Mouse (Mus musculus) heart, embryonic 14.5 days (tissue): ENCODE data around the gene Ltbp3. TPM values are rescaled to one million over a fixed set of nuclear protein-coding genes. Genes with fewer than 3 reads are reported as not detected.

Experiments
- ATAC-seq: fragments of 200-750 bp; cut with Nextera tagmentation; 2 replicates; pipeline ENCODE4 v1.8.0; 2017; ENCODE audit warnings: low read depth, moderate TSS enrichment; ENCODE audit not compliant: insufficient number of reproducible peaks, insufficient read depth, low FRiP score
- H3K27ac ChIP-seq, 2 experiments: fragments of 200-500 bp in 1 of 2; fragments of 300-500 bp in 1 of 2; sonication (generic) in 1 of 2; replicated peaks in 1 of 2; 2 replicates each; pipeline ENCODE4 v1.5.1; 2012 to 2014; ENCODE audit warnings: low read depth in 2 of 2, low read length in 2 of 2, control low read depth in 1 of 2, mild to moderate bottlenecking in 1 of 2, mixed read lengths in 1 of 2; ENCODE audit not compliant: control insufficient read depth in 1 of 2, insufficient read depth in 1 of 2
- H3K27me3 ChIP-seq: fragments of 300-500 bp; sonication (generic); 2 replicates; pipeline ENCODE4 v1.6.1; 2014; ENCODE audit warnings: mild to moderate bottlenecking, low read length, control low read depth; ENCODE audit not compliant: control insufficient read depth, insufficient read depth
- H3K36me3 ChIP-seq: fragments of 300-500 bp; sonication (generic); 2 replicates; pipeline ENCODE4 v1.6.1; 2014; ENCODE audit warnings: mild to moderate bottlenecking, control low read depth, low read length, mixed read lengths; ENCODE audit not compliant: control insufficient read depth, insufficient read depth
- H3K4me1 ChIP-seq, 2 experiments: fragments of 200-500 bp in 1 of 2; fragments of 300-500 bp in 1 of 2; sonication (generic) in 1 of 2; 2 replicates each; pipeline ENCODE4 v1.6.1; 2012 to 2014; ENCODE audit warnings: low read length in 2 of 2, control low read depth in 1 of 2, mixed read lengths in 1 of 2; ENCODE audit not compliant: control insufficient read depth in 2 of 2, insufficient read depth in 2 of 2
- H3K4me2 ChIP-seq: fragments of 300-500 bp; sonication (generic); 2 replicates; pipeline ENCODE4 v1.6.1; 2014; ENCODE audit warnings: mild to moderate bottlenecking, low read length
- H3K4me3 ChIP-seq, 2 experiments: fragments of 200-500 bp in 1 of 2; fragments of 300-500 bp in 1 of 2; sonication (generic) in 1 of 2; 2 replicates each; pipeline ENCODE4 v1.5.1; 2012 to 2014; ENCODE audit warnings: low read length in 2 of 2, mild to moderate bottlenecking in 2 of 2, control low read depth in 1 of 2, low read depth in 1 of 2, moderate library complexity in 1 of 2; ENCODE audit not compliant: control insufficient read depth in 1 of 2, insufficient read depth in 1 of 2
- H3K9ac ChIP-seq: fragments of 300-500 bp; sonication (generic); 2 replicates; pipeline ENCODE4 v1.6.1; 2014; ENCODE audit warnings: mild to moderate bottlenecking, low read length
- H3K9me3 ChIP-seq: fragments of 300-500 bp; sonication (generic); 2 replicates; pipeline ENCODE4 v1.6.1; 2016; ENCODE audit warnings: low read length, control low read depth; ENCODE audit not compliant: control insufficient read depth
- WGBS: fragments of 180-500 bp; shearing (Covaris S2); extraction: QIAGEN DNeasy Blood & Tissue Kit; methylation state at CpG from one replicate; pipeline ENCODE4 v1.1.7; 2014; 5-methylcytosine and 5-hydroxymethylcytosine counted together
- polyA plus RNA-seq: library from polyadenylated mRNA; unstranded; fragments of >200 nt; fragmentation: Nextera tagmentation; extraction: Ambion mirVana; gene quantifications from 2 replicates; pipeline ENCODE4 v1.2.1, GENCODE M21; 2014

Gene Ltbp3
- polyA plus RNA-seq, 1 experiment from 2014 or later: 35.7 TPM

DNA sequence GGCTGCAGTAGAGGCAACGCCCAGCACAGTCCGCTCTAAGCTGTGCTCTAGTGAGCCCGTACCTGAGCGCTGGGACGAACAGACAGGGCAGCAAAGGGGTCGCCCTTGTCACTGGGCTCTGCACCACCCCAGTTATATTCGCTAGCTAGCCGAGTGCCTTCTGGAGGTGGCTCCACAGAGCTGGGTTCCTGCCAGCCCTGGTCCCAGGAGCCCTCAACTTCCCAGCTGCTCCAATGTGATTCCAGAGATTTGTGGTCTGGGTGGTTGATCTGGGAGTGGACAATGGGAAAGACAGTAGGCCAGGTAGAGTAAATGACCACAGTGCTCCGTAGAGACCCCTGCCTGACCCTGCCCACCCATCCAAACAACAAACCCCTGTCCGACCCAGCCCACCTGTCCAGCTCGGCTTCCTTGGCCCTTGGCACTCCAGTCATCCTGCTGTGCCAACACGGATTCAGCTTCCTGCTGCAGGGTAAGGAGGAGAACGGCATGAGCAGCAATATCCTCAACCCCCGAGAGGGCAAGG lies 18.2 kb downstream of the Ltbp3 start:
- no peaks in the 10 kb centered on the region for H3K9me3 ChIP-seq
- peaks cover 76% of the 10 kb centered on the region for H3K36me3 ChIP-seq
- peaks cover 8% of the 10 kb centered on the region; the same call in 1 of the 2 replicates for H3K27me3 ChIP-seq
- no peak overlapping the region for H3K9ac ChIP-seq
- H3K27ac ChIP-seq: no peak overlapping the region
- H3K4me3 ChIP-seq: no peak overlapping the region
- WGBS: 89% methylated on average over 14 of the region's 14 CpGs
- H3K4me1 ChIP-seq: peaks cover 4 to 13% of the 10 kb centered on the region in 2 experiments; a peak in 3 of 4 replicates
- no peak overlapping the region for H3K4me2 ChIP-seq
- ATAC-seq: no peak

GRCm38 (mm10) chr19:5763163-5763562 lies 22.5 kb downstream of the Ltbp3 start:
- H3K4me2 ChIP-seq: no peak overlapping the region
- 88% methylated on average over 6 of the region's 6 CpGs for WGBS
- ATAC-seq: no peak
- H3K27me3 ChIP-seq: no peaks in the 10 kb centered on the region
- no peak overlapping the region for H3K4me3 ChIP-seq
- H3K9me3 ChIP-seq: no peaks in the 10 kb centered on the region
- H3K9ac ChIP-seq: no peak overlapping the region
- H3K36me3 ChIP-seq: peaks cover 98% of the 10 kb centered on the region
- H3K4me1 ChIP-seq: no peaks in the 10 kb centered on the region
- H3K27ac ChIP-seq: no peak overlapping the region

GRCm38 (mm10) chr19:5767271-5767670 lies 26.6 kb downstream of the Ltbp3 start:
- Histone ChIP-seq H3K36me3 (peaks cover 77% of the 10 kb centered on the region), H3K27ac (no peak overlapping the region), H3K9ac (no peak overlapping the region), H3K9me3 (no peaks in the 10 kb centered on the region), H3K4me2 (no peak overlapping the region), H3K4me1 (peaks cover 8 to 11% of the 10 kb centered on the region in 2 experiments), H3K4me3 (no peak overlapping the region), H3K27me3 (no peaks in the 10 kb centered on the region)
- ATAC-seq: no peak
- WGBS: 82% methylated on average over 4 of the region's 4 CpGs

GRCm38 (mm10) chr19:5770311-5770710 lies 29.6 kb downstream of the Ltbp3 start:
- peak overlapping the region; percentile 83 for H3K4me2 ChIP-seq
- no peaks in the 10 kb centered on the region for H3K27me3 ChIP-seq
- no peak for ATAC-seq
- WGBS: 43% methylated on average over 9 of the region's 9 CpGs
- H3K9ac ChIP-seq: peak overlapping the region; percentile 82
- peak overlapping the region; percentile 65 to 77 for H3K4me3 ChIP-seq
- H3K27ac ChIP-seq: peak overlapping the region in 1 of 2 experiments; percentile 78; a peak in 2 of 4 replicates
- no peaks in the 10 kb centered on the region for H3K9me3 ChIP-seq
- H3K4me1 ChIP-seq: peaks cover 8 to 11% of the 10 kb centered on the region in 2 experiments
- peaks cover 47% of the 10 kb centered on the region for H3K36me3 ChIP-seq

DNA sequence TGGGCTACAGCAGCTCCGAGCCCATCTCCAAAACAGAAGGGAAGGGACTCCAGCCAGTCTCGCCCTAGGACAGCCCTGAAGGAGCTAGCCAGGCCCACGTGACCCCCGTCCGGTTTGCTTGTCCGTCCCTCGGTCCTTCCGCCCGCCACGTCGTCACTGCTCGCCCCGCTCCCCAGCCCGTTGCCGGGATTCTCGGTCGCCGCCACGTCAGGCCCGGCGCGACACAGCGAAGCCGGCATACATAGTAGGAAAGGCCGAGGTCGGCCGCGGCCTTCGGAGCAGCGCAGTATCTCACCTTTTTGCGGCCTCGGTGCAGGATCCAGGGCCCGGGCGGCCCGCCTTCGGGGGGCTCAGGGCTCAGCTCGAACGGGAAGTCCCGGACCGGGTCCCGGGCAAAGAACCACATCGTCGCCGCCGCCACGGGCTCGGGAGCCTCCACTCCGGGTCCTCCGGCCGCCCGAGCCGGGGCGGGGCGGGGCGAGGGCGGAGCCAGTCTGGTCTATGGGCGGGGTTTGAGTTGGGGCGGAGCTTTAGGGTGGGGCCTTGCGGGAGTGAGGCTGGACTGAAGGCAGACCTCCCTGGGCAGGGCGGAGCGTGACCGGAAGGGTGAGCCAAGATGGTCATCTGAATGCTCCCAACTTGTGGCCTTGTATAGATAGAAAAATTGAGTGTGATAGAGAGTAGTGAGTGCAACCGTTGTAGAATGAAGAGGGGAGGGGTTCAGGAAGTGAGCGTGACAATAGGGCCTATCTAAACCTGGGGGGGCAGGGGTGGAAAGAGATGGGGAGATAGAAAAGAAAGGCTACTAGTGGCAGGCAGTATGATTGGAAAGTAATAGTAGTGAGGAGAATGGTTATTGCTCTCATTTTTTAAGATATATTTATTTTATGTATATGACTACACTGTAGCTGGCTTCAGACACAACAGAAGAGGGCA lies 30.5 kb downstream of the Ltbp3 start, which contains the start of gene Scyl1:
TSS of gene Scyl1 (minus strand) at position 495 of the 936 bp plus-strand sequence.
- Histone ChIP-seq H3K9ac (peak within 1 kb of the TSS; percentile 82), H3K36me3 (peaks cover 38% of the 10 kb centered on the region), H3K27me3 (no peaks in the 10 kb centered on the region), H3K4me2 (peak within 1 kb of the TSS; percentile 83), H3K4me1 (peaks cover 8 to 11% of the 10 kb centered on the region in 2 experiments), H3K27ac (peak within 1 kb of the TSS; percentile 78 to 86), H3K9me3 (no peaks in the 10 kb centered on the region), H3K4me3 (peak within 1 kb of the TSS; percentile 65 to 77)
- peak; percentile 97 for ATAC-seq
- WGBS: 1% methylated on average over 63 of the region's 64 CpGs

DNA sequence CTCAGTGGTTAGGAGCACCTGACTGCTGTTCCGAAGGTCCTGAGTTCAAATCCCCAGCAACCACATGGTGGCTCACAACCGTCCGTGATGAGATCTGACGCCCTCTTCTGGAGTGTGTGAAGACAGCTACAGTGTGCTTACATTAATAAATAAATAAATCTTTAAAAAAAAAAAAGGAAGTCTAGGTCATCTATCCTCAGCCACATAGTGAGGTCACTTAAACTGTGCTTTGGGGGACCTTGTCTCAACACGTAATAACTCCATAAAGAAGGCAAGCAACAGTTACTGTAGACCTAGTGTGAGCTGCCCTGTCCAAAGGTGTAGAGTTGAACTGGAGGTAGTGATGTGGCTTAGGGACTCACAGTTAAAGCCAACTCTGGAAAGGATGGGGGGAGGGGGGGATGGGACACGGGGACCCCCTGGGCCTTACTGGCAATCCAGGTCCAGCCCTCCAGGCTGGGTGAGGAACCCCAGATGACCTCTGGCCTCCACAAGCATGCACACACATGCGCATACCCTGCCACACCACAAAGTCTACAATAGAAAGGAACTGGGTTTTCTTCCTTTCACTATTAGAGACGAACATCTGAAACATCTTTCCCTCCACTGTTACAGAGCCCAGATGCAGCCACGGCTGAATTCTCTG lies 36.8 kb downstream of the Ltbp3 start:
- 79% methylated on average over 9 of the region's 9 CpGs for WGBS
- no peak overlapping the region for H3K4me2 ChIP-seq
- no peaks in the 10 kb centered on the region for H3K4me1 ChIP-seq
- H3K36me3 ChIP-seq: no peaks in the 10 kb centered on the region
- H3K27ac ChIP-seq: no peak overlapping the region
- no peak overlapping the region; the same call in 1 of the 2 replicates for H3K9ac ChIP-seq
- no peaks in the 10 kb centered on the region for H3K27me3 ChIP-seq
- H3K4me3 ChIP-seq: no peak overlapping the region
- ATAC-seq: no peak
- H3K9me3 ChIP-seq: no peaks in the 10 kb centered on the region

DNA sequence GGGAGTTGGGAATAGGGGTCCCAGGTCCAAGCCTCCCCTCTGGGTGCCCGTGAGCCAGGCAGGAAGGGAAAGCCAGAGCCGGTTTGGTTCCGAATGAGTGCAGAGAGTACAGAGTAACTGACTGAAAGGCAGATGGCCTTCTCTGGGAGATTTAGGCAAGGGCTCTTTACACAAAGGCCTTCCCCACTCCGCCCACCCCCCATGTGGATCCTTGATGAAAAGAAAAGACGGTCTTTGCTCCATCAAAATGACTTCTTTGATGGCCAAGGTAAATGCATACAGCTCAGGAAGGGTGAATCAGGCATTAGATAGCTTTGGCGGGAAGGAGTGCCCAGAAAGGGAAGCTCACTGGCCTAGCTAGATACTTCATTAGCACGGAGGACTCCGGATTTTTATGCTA lies 37.6 kb downstream of the Ltbp3 start:
- no peak overlapping the region for H3K9ac ChIP-seq
- ATAC-seq: no peak

More for the DNA sequence above, 37.6 kb downstream of the Ltbp3 start:
- Histone ChIP-seq H3K4me1 (no peaks in the 10 kb centered on the region), H3K27ac (no peak overlapping the region), H3K4me2 (no peak overlapping the region), H3K27me3 (no peaks in the 10 kb centered on the region), H3K36me3 (no peaks in the 10 kb centered on the region), H3K9me3 (no peaks in the 10 kb centered on the region), H3K4me3 (no peak overlapping the region)
- 55% methylated on average over 8 of the region's 8 CpGs for WGBS
